Mouse (Mus musculus) T-cell, adult 2 months (primary cell): ENCODE data around the gene Saysd1.
A peak's percentile ranks its signal among the peaks of the same experiment; 100 is the strongest.

Experiments
- DNase-seq: peaks from one replicate; pipeline ENCODE4 v3.0.0; 2022; ENCODE audit warnings: low spot score

The Saysd1 gene

GRCm38 (mm10) chr14:20106271-20106670, 32.1 kb downstream of the Saysd1 start:
- no peak for DNase-seq

- DNase-seq = no peak
Observed at GRCm38 (mm10) chr14:20103207-20103606, 35.1 kb downstream of the Saysd1 start.

DNA sequence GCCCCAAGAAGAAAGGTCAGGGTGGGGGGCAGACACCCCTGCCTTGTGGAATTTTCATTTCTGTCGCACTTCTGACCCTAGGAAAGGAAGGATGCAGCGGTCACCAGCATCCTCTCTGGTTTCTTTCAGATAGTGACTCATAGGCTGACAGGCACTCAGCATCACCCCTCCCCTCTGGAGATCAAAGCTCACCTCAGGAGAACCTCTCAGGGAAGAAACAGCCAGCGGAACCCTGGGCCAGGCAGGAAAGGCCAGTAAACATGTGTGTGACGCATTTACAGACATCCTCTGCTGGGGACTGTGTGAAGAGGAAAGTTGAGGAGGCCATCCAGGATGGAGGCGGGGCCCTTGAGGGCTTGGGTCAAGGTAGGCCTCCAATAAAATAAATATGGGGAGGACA, 40.3 kb downstream of the Saysd1 start:
- no peak for DNase-seq

- no peak for DNase-seq
Observed at GRCm38 (mm10) chr14:20094942-20095341, 43.4 kb downstream of the Saysd1 start.

GRCm38 (mm10) chr14:20093493-20093892, 44.8 kb downstream of the Saysd1 start:
- no peak for DNase-seq

DNA sequence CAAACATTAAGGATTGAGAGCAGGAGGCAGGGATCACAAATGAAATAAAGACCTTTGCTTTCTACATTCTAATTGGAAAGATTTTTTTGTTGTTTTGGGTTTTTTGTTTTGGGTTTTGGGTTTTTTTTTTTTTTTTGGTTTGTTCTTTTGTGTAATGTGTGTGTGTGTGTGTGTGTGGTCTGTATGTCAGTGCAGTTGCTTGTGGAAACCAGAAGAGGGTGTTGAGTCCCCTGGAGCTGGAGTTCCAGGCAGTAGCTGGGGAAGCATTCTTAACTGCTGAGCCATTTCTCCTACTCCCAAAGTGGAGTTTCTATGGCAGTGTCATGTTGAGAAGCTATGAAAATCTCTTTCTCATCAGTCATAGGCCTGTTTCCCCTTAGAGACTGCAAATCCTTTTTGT, 54.0 kb downstream of the Saysd1 start:
- DNase-seq = no peak

DNA sequence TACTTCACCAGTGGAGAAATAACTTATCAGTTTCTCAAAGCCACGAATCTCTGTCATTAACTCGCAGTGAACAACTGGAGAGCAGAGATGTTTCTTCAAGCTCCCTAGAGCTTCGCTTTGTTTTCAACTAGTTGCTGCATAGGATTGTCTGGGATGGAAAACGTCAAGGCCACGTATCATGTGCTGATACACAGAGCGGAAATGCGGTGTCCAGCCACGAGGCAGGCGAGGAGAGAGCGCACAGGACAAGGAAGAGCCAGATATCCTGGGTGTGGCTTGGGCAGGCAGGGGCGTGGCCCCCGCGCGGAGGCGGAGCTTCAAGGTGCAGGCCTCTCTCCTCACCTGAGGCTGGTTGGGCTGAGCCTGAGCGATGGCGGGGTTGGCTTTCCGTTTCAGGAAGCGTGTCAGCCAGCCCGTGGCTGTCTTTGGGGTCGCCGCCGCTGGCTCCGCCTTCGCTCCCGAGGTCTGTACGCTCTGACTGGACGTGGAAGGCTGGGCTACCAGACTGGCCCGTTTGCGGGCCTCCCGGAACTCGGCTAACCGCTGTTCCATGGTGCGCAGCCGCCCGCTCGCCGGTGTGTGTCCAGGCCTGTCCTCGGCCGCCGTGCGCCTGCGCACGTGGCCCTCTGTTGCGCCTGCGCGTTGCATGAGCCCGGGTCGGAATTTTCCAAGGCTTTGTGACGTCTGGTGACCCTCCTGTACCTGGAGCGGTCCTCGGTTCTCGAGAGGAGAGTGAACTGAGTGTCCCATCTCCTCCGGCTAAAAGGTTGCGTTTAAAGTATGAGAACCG, 55.6 kb downstream of the Saysd1 start:
- peak; percentile 97 for DNase-seq

DNA sequence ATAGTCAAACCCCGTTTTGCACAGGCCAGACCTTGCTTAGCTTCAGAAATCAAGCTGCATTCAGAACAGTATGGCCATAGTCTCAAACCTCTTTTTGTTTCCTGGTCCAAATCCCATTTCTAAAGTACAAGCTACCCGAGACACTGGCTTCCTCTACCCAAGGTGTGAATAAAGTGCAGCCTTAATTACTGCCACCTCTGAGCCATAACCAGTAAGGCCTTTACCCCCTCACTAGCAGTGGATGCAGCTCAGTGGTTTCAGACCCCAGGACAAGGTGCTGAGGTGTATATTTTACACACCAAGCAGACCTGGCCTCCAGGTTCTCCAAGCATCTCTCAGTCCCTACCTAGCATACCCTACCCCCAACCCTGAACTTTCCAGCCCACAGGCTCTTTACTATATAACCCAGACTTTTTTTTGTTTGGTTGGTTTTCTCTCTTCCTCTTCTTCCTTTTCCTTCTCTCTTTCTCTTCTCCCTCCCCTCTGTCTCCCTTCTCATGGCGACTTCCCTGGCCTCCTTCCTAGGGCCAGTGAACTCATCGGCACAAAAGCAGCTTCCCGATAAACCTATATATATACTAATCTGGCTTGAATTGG, 56.3 kb downstream of the Saysd1 start:
- DNase-seq = no peak

GRCm38 (mm10) chr14:20081084-20081483, 57.2 kb downstream of the Saysd1 start:
- no peak for DNase-seq

DNA sequence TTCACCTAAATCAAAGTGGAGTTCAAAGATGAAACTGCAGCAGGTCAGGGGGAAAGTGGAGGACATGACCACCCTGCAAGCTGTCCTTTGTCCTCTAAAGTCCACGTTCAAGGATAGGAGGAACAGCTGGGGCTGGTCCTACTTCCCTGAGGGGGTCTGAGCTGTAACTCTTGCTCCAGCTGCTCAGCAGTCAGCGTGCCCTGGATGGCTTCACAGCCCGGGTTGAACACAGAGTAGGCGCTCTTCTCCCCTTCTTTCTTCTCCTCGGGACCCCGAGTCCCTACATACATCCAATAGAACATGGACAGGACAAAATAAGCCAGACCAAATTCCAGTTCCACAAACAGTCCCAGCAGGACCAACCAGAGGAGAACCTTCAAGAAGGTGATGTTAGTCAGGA, 61.2 kb downstream of the Saysd1 start:
- DNase-seq = no peak

DNA sequence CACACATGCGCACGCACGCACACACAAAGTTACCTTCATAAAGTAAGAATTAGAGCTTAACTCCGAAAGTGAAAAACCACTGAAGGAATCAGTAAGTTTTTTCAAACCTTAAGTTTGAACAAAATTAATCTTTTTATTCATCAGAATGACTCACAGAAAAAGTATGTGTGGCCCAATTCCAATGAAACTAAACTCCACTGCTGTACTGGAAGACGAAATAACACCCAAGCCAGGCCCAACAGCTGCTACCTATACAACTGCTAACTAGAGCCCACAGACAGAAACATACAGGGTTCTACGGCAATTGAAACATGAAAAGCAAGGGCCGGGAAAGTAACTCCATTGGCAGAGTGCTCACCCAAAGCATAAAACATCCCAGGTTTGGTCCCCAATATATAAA, 62.8 kb downstream of the Saysd1 start:
- DNase-seq = no peak

- no peak for DNase-seq
Observed at GRCm38 (mm10) chr14:20074759-20075158, 63.6 kb downstream of the Saysd1 start.

DNA sequence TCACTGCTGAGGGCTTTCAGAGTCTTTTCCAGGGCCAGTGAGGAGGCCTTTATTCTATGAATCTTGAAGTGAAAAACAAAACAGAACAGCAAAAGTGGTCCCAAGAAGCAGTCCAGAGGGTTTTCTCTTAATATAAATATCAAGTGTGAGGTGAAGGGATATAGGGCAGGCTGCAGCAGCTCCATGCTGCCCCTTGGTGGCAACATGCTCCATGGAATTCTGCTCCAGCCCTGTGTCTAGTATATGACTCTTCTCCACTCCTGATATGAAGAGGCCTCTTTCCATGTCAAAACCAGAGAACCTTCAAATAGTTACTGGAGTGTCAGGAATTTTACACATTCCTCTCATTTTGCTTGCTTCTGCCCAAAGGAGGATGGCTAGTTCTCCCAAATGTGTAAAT, 67.7 kb downstream of the Saysd1 start:
- DNase-seq = no peak

DNA sequence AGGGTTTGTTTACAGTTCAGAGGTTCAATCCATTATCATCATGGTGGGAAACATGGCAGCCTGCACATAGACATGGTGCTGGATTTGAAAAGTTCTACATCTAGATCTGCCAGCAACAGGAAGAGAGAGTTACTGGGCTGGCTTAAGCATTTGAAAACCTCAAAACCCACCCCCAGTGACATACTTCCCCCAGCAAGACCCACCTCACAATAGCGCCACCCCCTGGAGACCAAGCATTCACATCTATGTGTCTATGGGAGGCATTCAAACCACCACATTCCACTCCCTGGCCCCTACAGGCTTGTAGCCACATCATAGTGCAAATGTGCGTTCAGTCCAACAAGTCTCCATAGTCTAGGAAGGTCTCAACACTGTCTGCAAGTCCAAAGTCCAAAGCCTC, 70.0 kb downstream of the Saysd1 start:
- no peak for DNase-seq

DNA sequence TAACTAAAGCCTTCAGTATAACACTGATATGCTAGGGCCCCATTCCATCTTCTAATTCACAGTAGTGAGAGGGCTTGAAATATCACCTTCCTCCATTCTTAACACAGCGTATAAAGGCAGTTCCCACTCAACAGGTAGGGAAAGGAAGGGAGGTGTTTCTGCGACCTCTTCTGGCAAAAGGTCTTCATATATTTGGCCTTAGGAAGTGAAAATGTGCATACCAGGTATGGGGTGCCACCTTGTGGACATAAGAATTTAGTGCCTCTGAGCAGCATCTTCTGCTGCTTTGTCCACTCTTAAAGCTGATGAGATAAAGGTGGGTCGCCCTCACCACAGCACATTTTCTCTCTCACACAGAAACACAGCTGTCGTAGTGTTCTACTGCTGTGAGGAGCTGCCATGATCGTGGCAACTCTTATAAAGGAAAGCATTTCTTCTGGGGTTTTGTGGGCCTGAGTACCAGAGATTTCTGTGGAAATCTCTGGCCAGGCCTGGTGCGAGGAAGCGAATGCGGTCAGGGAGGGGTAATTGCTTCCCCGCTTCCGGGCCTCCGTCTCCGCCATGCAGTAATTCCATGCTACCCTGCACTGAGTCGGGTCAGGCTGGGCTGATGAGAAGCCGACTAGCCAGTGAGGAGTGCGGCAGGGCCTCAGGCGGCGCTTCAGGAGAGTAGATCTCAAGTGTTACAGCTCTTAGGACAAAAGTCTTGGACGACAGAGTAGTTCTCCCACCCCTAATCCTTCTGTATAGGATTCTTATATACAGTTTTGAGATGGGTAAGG, 70.8 kb downstream of the Saysd1 start:
- peak; percentile 73 for DNase-seq

DNA sequence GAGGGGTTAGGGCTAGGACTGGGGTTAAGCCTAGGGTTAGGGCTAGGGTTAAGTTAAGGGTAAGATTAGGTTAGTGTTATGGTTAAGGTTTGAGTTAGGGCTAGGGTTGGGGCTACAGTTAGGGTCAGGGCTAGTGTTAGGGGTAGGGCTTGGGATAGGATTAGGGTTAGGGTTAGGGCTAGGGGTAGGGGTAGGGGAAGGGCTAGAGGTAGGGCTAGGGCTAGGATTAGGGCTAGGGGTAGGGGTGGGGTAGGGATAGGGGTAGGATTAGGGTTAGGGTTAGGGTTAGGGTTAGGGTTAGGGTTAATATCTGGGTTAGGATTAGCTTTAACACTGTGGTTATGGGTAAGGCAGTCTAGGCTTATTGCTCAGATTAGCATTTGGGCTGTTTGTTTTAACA, 73.6 kb downstream of the Saysd1 start:
- no peak for DNase-seq

GRCm38 (mm10) chr14:20048481-20048835, 89.9 kb downstream of the Saysd1 start:
- no peak for DNase-seq

DNA sequence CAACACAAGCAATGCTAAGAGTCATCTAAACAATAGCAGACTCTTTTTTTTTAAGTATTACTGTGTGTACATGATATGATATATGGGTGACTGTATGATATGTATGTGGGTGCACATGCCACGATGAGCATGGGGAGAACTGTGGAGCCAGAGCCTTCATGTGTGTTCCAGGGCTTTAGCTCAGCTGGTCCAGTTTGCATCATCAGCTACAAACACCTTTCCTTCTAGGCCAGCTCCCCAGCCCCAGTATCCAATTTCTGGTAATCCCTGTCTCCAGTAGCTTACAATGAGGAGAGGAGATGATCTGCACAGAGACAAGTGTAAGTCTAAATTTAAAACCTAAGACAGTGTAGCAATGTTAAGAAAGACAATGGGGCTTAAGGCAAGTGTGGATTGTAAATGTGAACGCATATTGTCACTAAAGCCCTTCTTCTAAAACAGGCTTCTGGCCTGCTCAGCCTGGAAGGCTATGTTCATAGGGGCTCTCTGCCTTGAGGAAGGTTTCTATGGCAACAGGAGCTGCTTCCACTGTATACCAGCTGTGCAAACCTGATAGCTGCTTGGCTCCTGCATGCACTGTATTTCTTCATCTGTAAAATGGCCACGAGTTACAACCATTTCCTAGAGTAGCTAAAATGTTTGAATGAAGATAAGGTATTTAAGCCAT, 90.4 kb downstream of the Saysd1 start:
- no peak for DNase-seq

- no peak for DNase-seq
Observed at GRCm38 (mm10) chr14:20047291-20047690, 91.0 kb downstream of the Saysd1 start.

DNA sequence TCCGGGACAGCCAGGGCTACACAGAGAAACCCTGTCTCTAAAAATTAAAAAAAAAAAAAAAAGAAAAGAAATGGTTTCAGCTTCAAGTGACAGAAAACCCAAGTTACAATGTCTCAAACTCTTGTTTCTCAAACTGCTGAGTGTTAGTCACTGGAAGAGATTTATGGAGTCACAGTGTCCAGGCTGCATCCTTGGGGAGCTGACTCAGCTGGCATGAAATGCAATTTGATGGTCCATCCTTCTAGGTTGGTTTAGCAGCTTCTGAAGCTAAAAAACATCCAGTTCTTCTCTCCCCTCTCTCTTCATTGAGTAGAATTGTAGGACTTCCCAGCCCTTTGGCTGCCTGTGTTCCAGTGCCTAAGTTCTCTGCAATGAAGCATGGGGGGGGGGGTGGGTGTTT, 94.3 kb downstream of the Saysd1 start:
- DNase-seq = no peak

GRCm38 (mm10) chr14:20041836-20042235, 96.5 kb downstream of the Saysd1 start:
- peak; percentile 4 for DNase-seq

- no peak for DNase-seq
Observed at GRCm38 (mm10) chr14:20040976-20041375, 97.4 kb downstream of the Saysd1 start.

GRCm38 (mm10) chr14:20039795-20040194, 98.5 kb downstream of the Saysd1 start:
- DNase-seq = no peak
